Mouse (Mus musculus): Measurements from ENCODE around the gene Gm1043. TPM values are rescaled to one million over a fixed set of nuclear protein-coding genes. Genes with fewer than 3 reads are reported as not detected.
A peak's percentile ranks its signal among the peaks of the same experiment; 100 is the strongest.

Gm1043 gene
- polyA plus RNA-seq, 1 experiment from 2014 or later, result 0.03 TPM

DNA sequence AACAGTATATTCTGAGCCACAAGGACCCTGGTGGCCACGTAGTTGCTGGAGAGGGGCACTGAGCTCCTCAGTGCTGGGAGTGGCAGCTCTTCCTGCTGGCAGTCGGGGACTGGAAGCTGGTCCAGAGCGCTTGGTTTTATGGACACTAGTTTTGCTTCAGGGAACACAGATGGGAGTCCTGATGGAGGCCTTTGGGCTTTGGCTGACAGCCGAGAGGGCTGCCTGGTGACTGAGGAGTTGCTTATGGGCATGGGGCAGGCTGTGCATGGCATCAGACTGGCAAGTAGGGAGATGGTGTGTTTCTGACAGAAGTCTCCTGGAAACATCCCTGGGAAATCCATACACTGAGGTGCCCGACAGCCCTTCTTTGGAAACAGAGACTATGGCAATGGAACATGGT is 105.2 kb downstream of the Gm1043 start:
- WGBS, result 70% methylated on average over 5 of the region's 5 CpGs
- H3K4me1 ChIP-seq (ENCODE audit: control insufficient read depth, insufficient read depth, low read length), result no peaks in the 10 kb centered on the region
- H3K9me3 ChIP-seq (ENCODE audit: control insufficient read depth, low read length), result no peaks in the 10 kb centered on the region
- H3K36me3 ChIP-seq (ENCODE audit: control insufficient read depth, insufficient read depth, low read length), result no peaks in the 10 kb centered on the region
- no peak overlapping the region for H3K4me2 ChIP-seq (ENCODE audit: low read depth, low read length)
- no peak overlapping the region for H3K27ac ChIP-seq (replicated peaks; ENCODE audit: low read depth, low read length)
- H3K9ac ChIP-seq (ENCODE audit: low read depth, low read length), result no peak overlapping the region
- DNase-seq (ENCODE audit: low spot score) (no peak), ATAC-seq (ENCODE audit: low read depth) (no peak)
- H3K4me3 ChIP-seq (ENCODE audit: low read depth, low read length), result no peak overlapping the region
- H3K27me3 ChIP-seq (replicated peaks; ENCODE audit: control insufficient read depth, insufficient read depth, low read length), result no peaks in the 10 kb centered on the region

GRCm38 (mm10) chr5:37196196-37196595 is 111.0 kb downstream of the Gm1043 start:
- Histone ChIP-seq H3K27me3 (replicated peaks; ENCODE audit: control insufficient read depth, insufficient read depth, low read length) (no peaks in the 10 kb centered on the region), H3K36me3 (ENCODE audit: control insufficient read depth, insufficient read depth, low read length) (no peaks in the 10 kb centered on the region), H3K4me2 (ENCODE audit: low read depth, low read length) (no peak overlapping the region), H3K9me3 (ENCODE audit: control insufficient read depth, low read length) (no peaks in the 10 kb centered on the region), H3K4me3 (ENCODE audit: low read depth, low read length) (no peak overlapping the region), H3K27ac (replicated peaks; ENCODE audit: low read depth, low read length) (no peak overlapping the region), H3K9ac (ENCODE audit: low read depth, low read length) (no peak overlapping the region), H3K4me1 (ENCODE audit: control insufficient read depth, insufficient read depth, low read length) (peaks cover 16% of the 10 kb centered on the region)
- no peak for ATAC-seq (ENCODE audit: low read depth)
- no peak for DNase-seq (ENCODE audit: low spot score)
- WGBS, result 86% methylated on average over 8 of the region's 8 CpGs

- H3K4me2 ChIP-seq (ENCODE audit: low read depth, low read length), result no peak overlapping the region
- WGBS, result 57% methylated on average over 10 of the region's 10 CpGs
Observed at GRCm38 (mm10) chr5:37196666-37197250, 111.6 kb downstream of the Gm1043 start.

GRCm38 (mm10) chr5:37197423-37197822 is 112.3 kb downstream of the Gm1043 start:
- Histone ChIP-seq H3K9me3 (ENCODE audit: control insufficient read depth, low read length) (no peaks in the 10 kb centered on the region), H3K27me3 (replicated peaks; ENCODE audit: control insufficient read depth, insufficient read depth, low read length) (no peaks in the 10 kb centered on the region), H3K4me1 (ENCODE audit: control insufficient read depth, insufficient read depth, low read length) (peaks cover 16% of the 10 kb centered on the region), H3K27ac (replicated peaks; ENCODE audit: low read depth, low read length) (no peak overlapping the region), H3K4me3 (ENCODE audit: low read depth, low read length) (no peak overlapping the region), H3K36me3 (ENCODE audit: control insufficient read depth, insufficient read depth, low read length) (no peaks in the 10 kb centered on the region), H3K9ac (ENCODE audit: low read depth, low read length) (no peak overlapping the region), H3K4me2 (ENCODE audit: low read depth, low read length) (no peak overlapping the region)
- WGBS, result 63% methylated on average over 3 of the region's 3 CpGs
- ATAC-seq (ENCODE audit: low read depth), result no peak
- peak; percentile 19 for DNase-seq (ENCODE audit: low spot score)

More at GRCm38 (mm10) chr5:37196666-37197250, 111.6 kb downstream of the Gm1043 start:
- Histone ChIP-seq H3K27me3 (replicated peaks; ENCODE audit: control insufficient read depth, insufficient read depth, low read length) (no peaks in the 10 kb centered on the region), H3K9ac (ENCODE audit: low read depth, low read length) (no peak overlapping the region), H3K4me1 (ENCODE audit: control insufficient read depth, insufficient read depth, low read length) (peaks cover 16% of the 10 kb centered on the region), H3K9me3 (ENCODE audit: control insufficient read depth, low read length) (no peaks in the 10 kb centered on the region), H3K36me3 (ENCODE audit: control insufficient read depth, insufficient read depth, low read length) (no peaks in the 10 kb centered on the region), H3K27ac (replicated peaks; ENCODE audit: low read depth, low read length) (no peak overlapping the region), H3K4me3 (ENCODE audit: low read depth, low read length) (no peak overlapping the region)
- no peak for DNase-seq (ENCODE audit: low spot score)
- ATAC-seq (ENCODE audit: low read depth), result no peak

- Histone ChIP-seq H3K36me3 (ENCODE audit: control insufficient read depth, insufficient read depth, low read length) (no peaks in the 10 kb centered on the region), H3K4me2 (ENCODE audit: low read depth, low read length) (no peak overlapping the region), H3K4me1 (ENCODE audit: control insufficient read depth, insufficient read depth, low read length) (peaks cover 16% of the 10 kb centered on the region), H3K9ac (ENCODE audit: low read depth, low read length) (peak overlapping the region; percentile 30; the same call in 1 of the 2 replicates), H3K27ac (replicated peaks; ENCODE audit: low read depth, low read length) (no peak overlapping the region), H3K4me3 (ENCODE audit: low read depth, low read length) (no peak overlapping the region), H3K27me3 (replicated peaks; ENCODE audit: control insufficient read depth, insufficient read depth, low read length) (no peaks in the 10 kb centered on the region), H3K9me3 (ENCODE audit: control insufficient read depth, low read length) (no peaks in the 10 kb centered on the region)
- DNase-seq (ENCODE audit: low spot score) (peak; percentile 69), ATAC-seq (ENCODE audit: low read depth) (peak; percentile 53)
- 27% methylated on average over 2 of the region's 2 CpGs for WGBS
Observed at GRCm38 (mm10) chr5:37198011-37198688, 113.0 kb downstream of the Gm1043 start.

DNA sequence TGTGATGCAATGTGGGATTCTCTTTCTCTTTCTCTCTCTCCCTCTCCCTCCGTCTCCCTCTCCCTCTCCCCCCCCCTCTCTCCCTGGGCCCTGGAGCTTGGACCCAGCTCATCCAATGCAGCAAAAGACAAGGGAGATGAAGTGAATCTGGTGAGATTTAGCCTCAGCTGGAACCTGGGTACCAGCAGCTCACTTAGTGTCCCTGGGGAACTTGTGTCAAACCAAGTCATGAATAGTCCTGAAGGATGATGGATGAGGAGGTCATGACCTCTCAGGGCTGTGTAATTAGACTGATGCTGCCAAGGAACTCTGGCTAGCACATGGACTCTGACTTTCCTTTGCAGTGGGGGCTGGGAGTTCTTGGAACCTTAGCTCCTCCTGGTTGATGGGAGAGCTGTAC is 117.1 kb downstream of the Gm1043 start:
- H3K9ac ChIP-seq (ENCODE audit: low read depth, low read length), result no peak overlapping the region
- H3K27me3 ChIP-seq (replicated peaks; ENCODE audit: control insufficient read depth, insufficient read depth, low read length), result no peaks in the 10 kb centered on the region
- no peak for DNase-seq (ENCODE audit: low spot score)
- no peak for ATAC-seq (ENCODE audit: low read depth)
- peaks cover 14% of the 10 kb centered on the region for H3K4me1 ChIP-seq (ENCODE audit: control insufficient read depth, insufficient read depth, low read length)
- H3K36me3 ChIP-seq (ENCODE audit: control insufficient read depth, insufficient read depth, low read length), result no peaks in the 10 kb centered on the region
- no peak overlapping the region for H3K4me3 ChIP-seq (ENCODE audit: low read depth, low read length)
- H3K4me2 ChIP-seq (ENCODE audit: low read depth, low read length), result no peak overlapping the region
- H3K27ac ChIP-seq (replicated peaks; ENCODE audit: low read depth, low read length), result no peak overlapping the region
- 33% methylated on average over 1 of the region's 1 CpGs for WGBS
- H3K9me3 ChIP-seq (ENCODE audit: control insufficient read depth, low read length), result no peaks in the 10 kb centered on the region

- Histone ChIP-seq H3K9ac (ENCODE audit: low read depth, low read length) (no peak overlapping the region), H3K4me2 (ENCODE audit: low read depth, low read length) (no peak overlapping the region), H3K4me3 (ENCODE audit: low read depth, low read length) (no peak overlapping the region), H3K4me1 (ENCODE audit: control insufficient read depth, insufficient read depth, low read length) (no peaks in the 10 kb centered on the region), H3K36me3 (ENCODE audit: control insufficient read depth, insufficient read depth, low read length) (no peaks in the 10 kb centered on the region), H3K9me3 (ENCODE audit: control insufficient read depth, low read length) (no peaks in the 10 kb centered on the region), H3K27ac (replicated peaks; ENCODE audit: low read depth, low read length) (no peak overlapping the region), H3K27me3 (replicated peaks; ENCODE audit: control insufficient read depth, insufficient read depth, low read length) (no peaks in the 10 kb centered on the region)
- ATAC-seq (ENCODE audit: low read depth) (no peak), DNase-seq (ENCODE audit: low spot score) (no peak)
- WGBS, result 87% methylated on average over 7 of the region's 7 CpGs
Observed at GRCm38 (mm10) chr5:37204886-37205285, 119.7 kb downstream of the Gm1043 start.

GRCm38 (mm10) chr5:37205420-37205819 is 120.2 kb downstream of the Gm1043 start:
- Histone ChIP-seq H3K4me2 (ENCODE audit: low read depth, low read length) (no peak overlapping the region), H3K36me3 (ENCODE audit: control insufficient read depth, insufficient read depth, low read length) (no peaks in the 10 kb centered on the region), H3K27me3 (replicated peaks; ENCODE audit: control insufficient read depth, insufficient read depth, low read length) (no peaks in the 10 kb centered on the region), H3K9ac (ENCODE audit: low read depth, low read length) (no peak overlapping the region), H3K9me3 (ENCODE audit: control insufficient read depth, low read length) (no peaks in the 10 kb centered on the region), H3K4me3 (ENCODE audit: low read depth, low read length) (no peak overlapping the region), H3K4me1 (ENCODE audit: control insufficient read depth, insufficient read depth, low read length) (no peaks in the 10 kb centered on the region), H3K27ac (replicated peaks; ENCODE audit: low read depth, low read length) (no peak overlapping the region)
- 70% methylated on average over 1 of the region's 1 CpGs for WGBS
- ATAC-seq (ENCODE audit: low read depth), result no peak
- no peak for DNase-seq (ENCODE audit: low spot score)

- H3K27me3 ChIP-seq (replicated peaks; ENCODE audit: control insufficient read depth, insufficient read depth, low read length), result no peaks in the 10 kb centered on the region
- no peak overlapping the region for H3K27ac ChIP-seq (replicated peaks; ENCODE audit: low read depth, low read length)
- 61% methylated on average over 2 of the region's 2 CpGs for WGBS
- no peak overlapping the region for H3K4me3 ChIP-seq (ENCODE audit: low read depth, low read length)
- H3K9me3 ChIP-seq (ENCODE audit: control insufficient read depth, low read length), result no peaks in the 10 kb centered on the region
- no peaks in the 10 kb centered on the region for H3K4me1 ChIP-seq (ENCODE audit: control insufficient read depth, insufficient read depth, low read length)
- ATAC-seq (ENCODE audit: low read depth) (no peak), DNase-seq (ENCODE audit: low spot score) (no peak)
- no peak overlapping the region for H3K4me2 ChIP-seq (ENCODE audit: low read depth, low read length)
- no peak overlapping the region for H3K9ac ChIP-seq (ENCODE audit: low read depth, low read length)
- no peaks in the 10 kb centered on the region for H3K36me3 ChIP-seq (ENCODE audit: control insufficient read depth, insufficient read depth, low read length)
Observed at GRCm38 (mm10) chr5:37206364-37206763, 121.2 kb downstream of the Gm1043 start.
